Mouse (Mus musculus) CD4-positive, CD25-positive, alpha-beta regulatory T cell, adult 4 months (primary cell): Measurements from ENCODE around the gene Rpp25l. TPM values are rescaled to one million over a fixed set of nuclear protein-coding genes. Genes with fewer than 3 reads are reported as not detected.
"Not testable (repeated sequence)": the region's sequence is repeated elsewhere in the genome, so short reads cannot be mapped to it uniquely, and the experiment has no call there.

Source experiments
- ATAC-seq: one replicate; pipeline ENCODE4 v1.8.0; 2017
- polyA plus RNA-seq, 2 experiments: library from polyadenylated mRNA; unstranded; fragments of 100-300 nt; shearing (Covaris generic); gene quantifications; one replicate each; pipeline ENCODE4 v1.2.1; 2017

Rpp25l gene
- polyA plus RNA-seq, 2 experiments from 2014 or later: 57.2 to 58.2 TPM

DNA sequence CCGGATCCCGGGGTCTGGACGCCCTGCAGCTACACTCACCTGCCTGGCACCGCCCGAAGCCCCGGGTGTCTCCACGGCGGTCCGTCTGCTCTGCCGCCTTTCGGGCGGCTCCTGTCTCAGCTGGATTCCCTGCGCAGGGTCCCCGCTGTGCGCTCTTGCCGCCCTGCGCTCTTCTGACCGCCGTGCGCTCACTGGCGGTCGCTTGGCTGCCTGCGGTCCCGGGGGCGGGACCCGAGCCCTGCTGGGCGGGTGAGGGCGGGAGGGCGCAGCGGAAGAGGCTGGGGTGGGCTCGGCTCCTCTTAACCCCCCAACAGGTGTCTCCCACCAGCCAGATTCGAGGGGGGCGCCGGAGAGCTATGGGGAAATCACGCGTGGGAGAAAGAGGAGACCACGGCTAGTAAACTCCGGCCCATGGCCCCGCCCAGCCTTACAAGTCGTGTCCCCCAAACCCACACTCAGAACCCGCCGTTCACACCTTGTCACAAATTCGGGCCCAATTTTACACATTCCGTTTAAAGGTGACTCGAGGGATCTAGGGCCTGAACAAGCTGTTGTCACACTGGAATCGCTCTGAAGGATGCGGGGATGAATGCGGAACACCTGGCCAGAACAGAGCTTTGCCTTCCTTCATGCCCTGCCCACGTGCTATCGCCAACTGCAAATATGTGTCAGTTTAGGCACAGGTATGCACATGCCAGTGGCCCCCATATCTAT, 17.9 kb upstream of the Rpp25l start, which contains the start of gene Arid3c:
Gene Arid3c, minus strand, starts transcription at position 91 of the 714 bp plus-strand sequence.
- peak; percentile 56 for ATAC-seq

DNA sequence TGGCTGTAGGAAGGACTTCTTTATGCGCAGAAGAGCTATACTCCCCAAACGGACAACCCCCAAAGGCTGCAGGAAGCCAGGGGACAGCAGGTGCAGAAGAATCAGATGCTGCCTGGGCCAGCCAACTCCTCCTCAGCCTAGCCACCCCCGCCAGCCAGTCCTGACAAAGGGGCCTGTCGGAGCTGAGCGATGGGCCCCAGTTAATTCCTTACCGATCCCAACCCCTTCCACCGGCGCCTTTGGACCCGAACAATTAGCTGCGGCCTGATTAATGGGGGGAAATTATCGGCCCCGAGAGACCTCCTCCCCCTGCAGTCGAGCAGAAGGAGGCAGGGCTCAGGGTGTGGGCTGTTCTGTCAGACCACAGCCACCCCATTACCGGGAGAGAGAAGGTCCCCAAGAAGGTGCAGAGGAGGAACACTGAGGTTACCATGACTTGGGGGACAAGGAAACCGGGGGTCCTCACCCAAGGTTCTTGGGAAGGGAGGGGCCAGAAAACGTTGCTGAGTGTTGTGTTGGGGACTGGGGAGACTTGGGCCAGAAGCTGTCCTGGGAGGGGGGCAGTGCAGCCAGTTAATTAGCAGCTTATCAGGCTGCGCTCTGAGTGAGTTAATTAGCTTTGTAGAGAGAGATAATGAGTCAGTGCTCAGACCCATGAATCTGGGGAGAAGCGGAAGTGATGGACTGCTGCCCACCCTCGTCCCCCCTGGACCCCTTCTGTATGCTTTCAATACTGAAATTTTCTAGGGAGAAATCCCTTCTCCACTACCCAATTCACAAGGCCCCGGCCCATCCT, 13.7 kb upstream of the Rpp25l start:
- ATAC-seq: no peak

DNA sequence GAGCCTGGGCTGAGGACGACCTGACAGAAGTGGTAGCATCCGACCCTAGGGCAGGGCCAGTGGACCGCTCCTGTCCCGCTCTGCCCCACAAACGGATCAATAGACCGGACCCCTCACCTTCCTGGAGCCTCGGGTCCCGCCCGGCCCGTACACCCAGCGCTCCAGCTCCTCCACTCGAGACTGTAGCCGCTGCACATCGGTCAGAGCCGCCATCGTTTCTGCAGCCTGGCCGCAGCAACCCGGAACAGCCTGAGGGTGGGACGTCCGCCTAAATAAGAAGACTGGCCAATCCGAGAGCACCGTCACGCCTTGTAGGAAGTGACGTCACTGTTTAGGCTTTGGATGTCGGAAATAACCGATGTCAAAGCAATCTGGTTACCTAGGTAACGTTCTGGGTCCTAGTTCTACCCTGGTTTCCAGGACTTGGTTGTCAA, 9.6 kb upstream of the Rpp25l start, which contains the start of gene Dctn3:
Gene Dctn3, minus strand, starts transcription at position 253 of the 434 bp plus-strand sequence.
- ATAC-seq: peak; percentile 100

DNA sequence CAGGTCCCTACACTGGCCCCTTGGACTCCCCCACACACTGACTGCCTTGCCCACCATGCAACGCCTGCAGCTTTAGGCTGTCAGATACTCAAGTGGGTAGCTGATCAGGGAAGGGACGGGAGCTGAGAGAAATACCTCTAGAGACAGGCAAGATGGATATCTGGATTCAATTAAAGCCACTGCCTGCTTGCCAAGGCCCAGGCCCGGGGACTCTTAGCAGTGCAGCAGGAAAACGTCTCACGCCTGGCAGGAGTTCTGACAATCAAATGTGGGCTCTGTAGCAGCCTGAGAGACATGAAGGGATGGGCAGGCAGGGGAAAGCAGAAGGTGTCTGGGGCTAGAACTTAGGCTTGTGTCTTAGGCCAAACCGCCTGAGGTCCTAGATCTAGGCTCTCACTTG, 3.5 kb upstream of the Rpp25l start:
- no peak for ATAC-seq

DNA sequence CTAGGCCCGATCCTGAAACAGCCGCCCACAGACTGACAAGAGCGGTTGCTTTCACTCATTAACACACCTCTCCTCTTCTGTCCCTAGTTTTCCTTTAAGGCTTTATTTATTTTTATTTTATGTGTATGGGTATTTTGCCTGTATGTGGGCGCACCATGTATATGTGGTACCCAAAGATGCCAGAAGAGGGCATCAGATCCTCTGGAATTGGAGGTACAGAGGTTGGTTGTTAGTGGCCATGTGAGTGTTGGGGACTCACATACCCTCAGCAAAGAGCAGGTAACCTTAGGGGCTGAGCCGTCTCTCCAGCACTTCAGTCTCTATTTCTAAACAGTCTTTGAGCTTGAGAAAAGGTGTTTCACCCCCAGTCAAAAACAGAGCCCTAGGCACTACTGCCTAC, 2.3 kb upstream of the Rpp25l start:
- peak; percentile 19 for ATAC-seq

DNA sequence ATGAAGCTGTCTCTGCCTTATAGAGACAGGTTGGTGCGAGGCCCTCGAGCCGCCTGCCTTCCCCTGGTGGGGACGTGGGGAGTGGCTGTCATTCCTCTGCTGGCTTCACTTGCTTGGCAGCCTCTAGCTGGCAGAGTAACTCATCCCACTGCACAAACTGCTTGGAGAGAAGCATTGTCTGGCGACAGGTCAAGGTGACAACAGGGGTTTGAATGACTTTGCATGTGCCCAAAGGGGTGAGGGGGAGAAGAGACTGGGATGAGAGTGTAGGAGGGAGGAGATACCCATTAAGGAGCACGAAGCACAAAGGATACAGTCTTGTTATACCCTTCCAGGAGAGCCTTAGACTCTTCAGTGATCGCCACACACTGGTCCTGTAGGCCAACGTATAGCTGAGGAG, 1.7 kb upstream of the Rpp25l start:
- no peak for ATAC-seq

DNA sequence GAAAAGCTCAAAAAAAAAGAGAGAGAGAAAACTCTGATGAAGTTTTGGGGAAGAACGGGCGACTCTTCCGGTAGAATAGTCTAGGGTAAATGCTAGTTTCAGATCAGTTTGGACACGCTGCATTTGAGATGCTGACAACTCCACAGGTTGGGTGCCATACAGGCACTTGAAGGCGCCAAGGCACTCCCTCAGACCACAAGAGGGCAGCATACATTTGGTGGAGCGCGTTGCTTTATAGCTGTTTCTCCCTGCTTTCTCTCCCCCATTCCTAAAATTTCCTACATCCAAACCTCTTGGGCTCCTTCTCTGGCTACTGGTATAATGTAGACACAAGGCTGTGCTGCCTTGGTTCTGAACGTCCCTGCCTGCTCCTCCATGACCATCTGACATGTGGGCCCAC, 942 bp upstream of the Rpp25l start:
- peak; percentile 48 for ATAC-seq

DNA sequence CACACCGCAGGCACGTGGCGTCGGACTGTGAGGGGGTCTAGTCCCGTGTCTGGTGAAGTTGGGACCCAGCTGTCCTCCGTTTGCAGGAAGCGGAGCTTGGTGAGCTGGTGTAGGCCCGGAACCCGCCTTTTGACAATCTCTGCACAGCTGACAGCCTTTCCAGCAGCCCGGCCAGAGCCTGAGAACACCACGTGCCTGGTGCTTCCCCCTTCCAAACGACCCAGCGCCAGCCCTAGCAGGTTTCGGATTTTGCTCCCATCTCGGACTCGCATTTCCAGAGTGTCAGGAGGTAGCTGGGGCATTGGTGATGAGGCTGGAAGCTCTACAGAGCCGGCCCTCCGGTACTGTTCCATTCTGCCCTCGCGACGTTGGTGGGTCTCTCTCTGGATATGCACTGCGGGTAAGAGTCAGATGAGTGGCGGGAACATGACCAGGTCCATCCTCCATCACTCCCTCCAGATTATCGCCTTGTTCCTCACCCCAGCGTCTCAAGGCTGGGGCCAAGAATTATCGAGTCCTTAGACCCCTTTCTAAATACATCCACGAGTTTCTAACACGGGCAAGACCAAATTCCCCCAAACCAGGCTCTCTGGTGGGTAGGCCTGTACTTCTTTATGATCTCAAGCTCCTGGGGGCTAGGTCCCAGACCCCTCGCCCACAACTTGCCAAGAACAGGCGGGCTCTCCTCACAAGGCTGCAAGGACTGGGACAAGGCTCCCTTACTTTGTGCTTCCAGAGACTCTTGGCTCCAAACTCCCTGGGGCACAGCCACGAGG, 725 bp downstream of the Rpp25l start:
- no peak for ATAC-seq

DNA sequence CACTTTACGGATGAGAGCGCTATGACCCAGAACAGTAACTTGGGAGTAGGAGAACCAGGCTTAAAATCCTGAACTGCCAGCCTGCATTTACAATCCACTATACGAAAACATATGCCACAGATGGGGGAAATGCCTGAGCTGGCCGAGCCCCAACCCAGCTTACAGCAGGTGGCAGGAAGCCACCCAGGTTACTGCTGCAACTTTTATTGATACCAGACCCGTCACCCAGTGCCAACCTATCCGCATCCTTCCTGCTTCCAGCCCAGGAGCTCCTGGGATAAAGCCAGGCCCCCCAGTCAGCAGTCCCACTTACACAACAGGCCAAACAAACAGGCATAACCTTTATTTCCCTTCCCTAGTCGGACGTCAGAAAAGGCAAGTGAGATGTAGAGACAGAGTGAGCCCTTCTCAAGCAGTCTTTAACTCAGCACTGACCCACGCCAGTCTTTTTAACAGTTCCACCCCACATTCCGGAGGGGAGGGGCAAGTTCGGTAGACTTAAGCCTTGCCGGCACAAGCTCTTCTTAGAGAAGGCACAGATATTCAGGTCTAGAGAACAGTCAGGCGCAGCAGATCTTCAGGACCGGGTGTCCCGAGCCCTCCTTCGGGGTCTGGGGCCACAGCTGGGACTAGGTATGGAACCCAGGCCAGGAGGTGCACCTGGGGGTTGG, 1.5 kb downstream of the Rpp25l start:
- no peak for ATAC-seq

DNA sequence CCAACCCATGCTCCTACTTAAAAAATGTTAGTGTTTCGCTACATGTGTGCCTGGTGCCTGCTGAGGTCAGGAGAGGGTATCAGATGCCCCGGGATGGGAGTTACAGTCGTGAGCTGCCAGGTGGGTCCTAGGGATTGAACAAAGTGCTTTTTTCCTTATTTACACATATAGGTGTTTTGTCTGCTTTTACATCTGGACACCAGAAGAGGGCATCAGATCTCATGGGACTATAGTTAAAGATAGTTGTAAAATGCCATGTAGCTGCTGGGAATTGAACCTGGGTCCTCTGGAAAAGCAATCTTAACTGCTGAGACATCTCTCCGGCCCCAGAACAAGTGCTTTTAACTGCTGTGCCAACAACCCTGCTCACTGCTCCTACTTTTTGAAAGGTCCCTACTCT, 3.1 kb downstream of the Rpp25l start:
- ATAC-seq: no peak

DNA sequence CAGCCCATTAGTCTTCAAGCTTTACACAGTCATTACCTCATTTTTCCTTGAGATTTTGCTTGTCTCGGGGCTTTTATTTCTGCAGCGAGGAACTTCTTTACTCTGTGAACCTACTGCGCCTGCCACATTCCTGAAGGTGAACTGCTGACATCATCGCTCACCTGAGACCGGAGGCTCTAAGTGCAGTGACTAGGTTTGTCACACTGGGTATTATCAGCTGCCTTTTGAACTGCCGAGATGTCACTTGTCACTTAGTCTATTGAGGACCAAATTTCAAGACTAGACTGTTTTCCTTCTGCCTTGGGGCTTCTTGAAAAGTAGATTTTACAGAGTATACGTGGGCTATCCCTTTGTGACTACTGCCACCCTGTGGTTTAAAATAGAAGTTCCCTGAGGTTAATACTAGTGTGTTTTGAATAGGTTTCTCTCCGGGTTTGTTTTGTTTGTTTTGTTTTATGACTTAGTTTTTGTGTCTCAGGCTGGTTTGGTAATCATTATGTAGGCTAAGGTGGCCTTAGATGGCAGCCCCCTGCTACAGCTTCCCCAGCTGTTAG, 5.1 kb downstream of the Rpp25l start:
- ATAC-seq: peak; percentile 56

DNA sequence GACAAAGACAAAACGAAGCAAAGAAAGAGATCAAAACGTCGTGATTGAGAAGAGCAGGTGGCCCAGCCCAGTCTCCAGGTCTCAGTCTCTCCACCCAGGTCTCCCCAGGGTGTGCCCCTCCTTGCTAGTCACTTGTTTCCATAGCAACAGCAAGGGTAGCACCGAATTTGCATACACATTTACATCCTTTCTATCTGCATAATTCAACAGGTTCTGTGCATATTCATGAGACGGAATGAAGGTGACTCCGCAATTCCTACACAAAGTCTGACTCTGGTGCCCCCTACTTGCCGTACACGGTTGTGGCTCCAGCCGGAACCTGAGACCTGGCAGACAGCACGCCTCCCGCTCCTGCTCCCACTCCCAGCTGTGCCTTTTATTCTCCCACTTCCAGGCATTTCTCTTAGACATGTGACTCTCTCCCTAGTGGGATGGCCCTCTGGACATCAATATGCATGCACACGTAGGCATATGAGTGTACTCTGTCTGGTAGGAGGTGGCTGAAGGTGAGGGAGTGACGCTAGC, 6.3 kb downstream of the Rpp25l start:
- ATAC-seq: peak; percentile 72

DNA sequence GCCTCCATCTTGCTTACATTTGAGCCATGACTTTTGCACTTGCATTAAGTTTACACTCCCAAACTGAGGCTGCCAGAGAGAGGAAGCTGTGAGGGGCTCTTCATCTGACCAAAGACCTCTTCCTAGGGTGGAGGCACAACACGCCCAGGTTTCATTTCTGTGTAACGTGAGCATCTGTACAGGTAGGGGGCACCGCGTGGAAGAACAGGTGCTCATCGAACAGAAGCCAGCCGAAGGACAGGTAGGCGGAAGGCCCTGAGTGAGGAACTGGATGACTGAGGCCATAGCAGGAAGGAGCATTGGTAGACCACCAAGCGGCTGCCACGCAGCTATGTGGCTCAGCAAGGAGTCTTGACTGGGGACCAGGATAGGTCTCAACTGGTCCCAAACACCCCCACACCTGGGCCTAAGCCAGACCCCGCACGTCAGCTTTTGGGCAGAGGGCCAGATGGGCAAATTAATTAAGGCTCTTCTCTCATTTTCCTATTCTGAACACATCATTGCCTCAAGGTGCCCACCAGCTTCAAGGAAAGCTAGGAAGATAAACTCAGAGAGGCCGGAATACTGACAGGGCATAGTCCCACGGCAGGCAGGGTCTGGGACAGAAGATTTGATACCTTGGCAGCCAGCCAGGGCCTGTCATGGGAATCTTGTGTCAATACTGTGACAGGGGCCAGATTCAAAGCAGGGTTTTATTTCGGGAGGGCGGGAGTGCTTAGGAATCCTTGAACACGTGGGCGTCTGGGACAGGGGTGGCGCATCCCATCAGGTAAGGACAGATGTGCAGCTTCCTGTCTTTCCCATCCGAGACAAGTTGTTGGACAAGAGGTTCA, 7.2 kb downstream of the Rpp25l start:
- no peak for ATAC-seq

DNA sequence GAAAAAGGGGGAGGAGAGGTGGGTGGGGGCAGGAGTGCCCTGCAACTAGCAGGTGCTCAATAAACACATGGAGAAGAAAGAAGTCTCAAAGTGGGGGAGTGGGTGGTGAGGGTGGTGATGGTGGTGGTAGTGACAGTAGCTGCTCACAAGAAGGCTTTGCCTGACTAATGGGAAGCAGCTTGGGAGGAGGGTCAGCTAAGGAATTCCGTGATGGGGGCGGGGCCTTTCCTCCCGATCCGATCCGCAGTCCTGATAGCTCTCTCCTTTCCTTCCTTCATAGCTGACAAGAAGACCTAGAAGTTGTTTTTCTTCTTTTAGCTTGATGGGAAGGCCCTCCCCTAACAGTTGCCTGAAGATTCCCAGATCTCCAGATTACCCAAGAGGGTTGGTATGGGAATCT, 8.7 kb downstream of the Rpp25l start:
- no peak for ATAC-seq

DNA sequence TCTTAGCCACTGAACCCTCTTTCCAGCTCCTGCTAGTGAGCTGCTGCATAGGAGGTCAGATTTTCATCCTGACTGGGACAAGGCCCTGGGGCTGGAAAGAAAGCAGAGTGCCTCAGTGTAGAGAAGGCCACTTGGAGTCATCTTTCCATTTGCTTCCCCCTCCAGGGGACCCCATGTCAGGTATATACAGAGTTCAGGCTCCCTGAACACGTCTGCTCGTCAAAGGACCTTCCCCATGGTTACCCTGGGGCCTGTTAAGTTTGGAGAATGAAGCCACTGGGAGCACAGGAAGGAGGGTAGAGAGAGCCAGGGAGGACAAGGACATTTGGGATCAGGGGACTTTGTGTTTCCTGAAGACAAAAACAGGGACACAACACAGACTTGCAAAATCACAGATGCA, 11.1 kb downstream of the Rpp25l start:
- not testable (repeated sequence) for ATAC-seq

DNA sequence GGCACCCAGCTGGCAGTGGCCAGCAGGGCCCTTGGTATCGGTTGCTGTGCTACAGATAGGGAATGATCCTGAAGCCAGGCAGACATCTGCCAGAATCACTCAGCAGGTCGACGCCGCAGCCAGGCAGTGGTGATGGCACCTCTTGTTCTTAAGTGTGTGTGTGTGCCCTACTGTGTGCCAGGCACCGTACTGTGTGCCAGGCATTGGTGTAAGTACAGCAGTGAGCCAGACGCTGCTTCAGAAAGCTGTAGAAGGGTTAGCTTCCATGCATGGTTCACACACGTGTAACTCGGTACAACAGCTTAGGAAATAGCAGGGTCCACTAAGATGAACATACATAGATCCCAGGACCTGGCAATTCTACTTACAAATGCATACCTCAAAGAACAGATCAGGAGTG, 13.1 kb downstream of the Rpp25l start:
- not testable (repeated sequence) for ATAC-seq

DNA sequence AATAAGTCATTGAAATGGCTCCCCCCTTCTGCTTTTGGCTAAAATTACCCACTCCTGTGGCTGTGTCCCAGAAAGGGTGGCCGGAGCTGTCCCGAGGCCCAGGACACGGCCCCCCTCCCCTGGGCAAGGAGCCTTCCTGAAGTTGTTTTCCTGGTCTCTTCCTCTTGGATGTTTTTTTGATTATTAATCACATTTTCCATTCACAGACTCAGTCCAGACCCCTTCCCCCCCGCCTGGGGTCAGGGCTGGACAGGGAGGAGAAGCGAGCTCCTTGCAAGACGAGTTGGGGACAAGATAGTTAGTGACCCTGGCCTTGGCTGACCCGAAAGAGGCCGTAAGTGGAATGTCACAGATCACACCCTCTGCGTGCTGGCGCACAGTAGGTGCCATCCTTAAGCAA, 13.6 kb downstream of the Rpp25l start, which contains the start of gene Il11ra1:
Gene Il11ra1, plus strand, starts transcription at position 207 of the 400 bp plus-strand sequence.
- not testable (repeated sequence) for ATAC-seq

DNA sequence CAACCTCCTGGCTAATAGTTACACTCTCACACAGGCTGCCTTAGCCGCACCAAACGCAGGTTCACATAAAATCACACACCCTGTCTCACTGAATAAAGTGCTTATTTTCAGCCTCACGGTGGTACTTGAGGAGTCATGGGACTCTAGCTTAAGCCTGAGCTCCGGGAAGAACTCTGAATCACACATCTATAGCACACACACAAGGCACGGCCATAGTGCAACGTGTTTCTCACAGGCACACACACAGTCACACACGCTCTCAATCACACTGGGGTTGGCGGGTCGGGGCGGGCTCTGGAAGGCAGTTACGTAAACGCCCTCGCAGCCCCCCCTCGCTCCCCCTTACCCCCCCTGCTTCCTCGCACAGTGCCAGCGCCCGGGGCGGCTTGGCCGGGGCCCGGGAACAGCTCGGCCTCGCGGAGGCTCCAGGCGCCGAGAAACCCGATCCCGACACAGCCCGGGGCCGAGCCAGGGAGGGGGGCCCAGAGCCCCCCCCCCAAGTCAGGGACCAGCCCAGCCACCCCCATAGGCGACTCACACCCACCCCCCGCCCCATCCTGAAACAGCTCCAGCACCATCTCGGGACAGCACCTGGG, 14.8 kb downstream of the Rpp25l start:
- ATAC-seq: not testable (repeated sequence)

DNA sequence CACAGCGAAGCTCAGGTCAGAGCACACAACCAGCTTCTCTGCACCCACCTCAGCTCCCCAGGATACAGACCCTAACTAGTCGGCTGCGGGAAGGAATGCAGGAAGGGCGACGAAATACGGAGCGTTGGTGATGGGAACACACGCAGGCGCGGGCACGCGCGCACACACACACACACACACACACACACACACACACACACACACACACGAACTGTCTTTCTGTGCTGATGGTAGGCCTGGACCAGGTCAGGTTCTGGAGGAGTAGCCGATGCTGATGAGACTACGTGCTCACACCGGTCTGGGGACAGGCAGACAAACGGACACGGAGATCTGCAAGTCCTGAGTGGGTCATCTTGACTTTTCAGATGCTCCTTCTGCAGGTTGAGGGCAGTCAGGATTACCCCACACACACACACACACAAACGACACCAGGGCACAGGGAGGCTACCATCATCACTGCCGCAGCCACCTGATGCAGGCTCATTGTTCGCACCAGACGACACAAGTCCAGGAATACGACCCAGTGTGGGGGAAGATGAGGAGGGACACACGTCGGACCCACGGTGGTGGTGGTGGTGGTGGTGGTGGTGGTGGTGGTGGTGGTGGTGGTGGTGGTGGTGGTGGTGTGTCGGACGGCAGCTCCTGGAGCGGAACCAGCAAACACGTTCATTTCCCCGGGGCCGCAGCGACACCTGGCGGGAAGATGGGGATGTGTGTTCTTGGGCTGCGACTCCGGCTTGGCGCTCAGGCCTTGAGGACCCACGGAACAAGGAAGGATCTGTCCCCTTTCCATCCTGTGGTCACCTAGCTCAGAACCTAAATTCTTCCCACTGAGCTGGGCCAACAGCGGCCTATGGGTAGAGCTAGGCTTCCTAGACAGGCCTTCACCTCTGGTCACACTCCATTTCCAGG, 16.1 kb downstream of the Rpp25l start, which contains the start of gene Cntfr:
Gene Cntfr, minus strand, starts transcription at position 160 of the 912 bp plus-strand sequence.
- not testable (repeated sequence) for ATAC-seq
